Mouse (Mus musculus) liver, embryonic 11.5 days (tissue): ENCODE results near the gene Fancm. TPM values are rescaled to one million over a fixed set of nuclear protein-coding genes. Genes with fewer than 3 reads are reported as not detected.
"Not testable (repeated sequence)": the region's sequence is repeated elsewhere in the genome, so short reads cannot be mapped to it uniquely, and the experiment has no call there.

Source experiments
- ATAC-seq: fragments of 200-750 bp; cut with Nextera tagmentation; replicated peaks from 2 replicates; pipeline ENCODE4 v1.8.0; 2017; ENCODE audit warnings: moderate number of reproducible peaks, mild to moderate bottlenecking, moderate TSS enrichment, moderate library complexity; ENCODE audit not compliant: low FRiP score
- DNase-seq: peaks from one replicate; pipeline ENCODE4 v3.0.0-alpha.2; 2017; ENCODE audit warnings: low spot score
- H3K27ac ChIP-seq: fragments of 300-500 bp; sonication (generic); 2 replicates; pipeline ENCODE4 v1.5.1; 2014; ENCODE audit warnings: mild to moderate bottlenecking, low read depth, low read length, control low read depth
- H3K27me3 ChIP-seq: fragments of 300-500 bp; sonication (generic); replicated peaks from 2 replicates; pipeline ENCODE4 v1.6.1; 2014; ENCODE audit warnings: low read length, mixed read lengths; ENCODE audit not compliant: control insufficient read depth, insufficient read depth
- H3K36me3 ChIP-seq: fragments of 300-500 bp; sonication (generic); 2 replicates; pipeline ENCODE4 v1.6.1; 2014; ENCODE audit warnings: mild to moderate bottlenecking, low read length, moderate library complexity, mixed read lengths; ENCODE audit not compliant: control insufficient read depth, insufficient read depth
- H3K4me1 ChIP-seq: fragments of 300-500 bp; sonication (generic); replicated peaks from 2 replicates; pipeline ENCODE4 v1.6.1; 2014; ENCODE audit warnings: low read length, mixed read lengths; ENCODE audit not compliant: control insufficient read depth, insufficient read depth
- H3K4me2 ChIP-seq: fragments of 300-500 bp; sonication (generic); 2 replicates; pipeline ENCODE4 v1.6.1; 2014; ENCODE audit warnings: mild to moderate bottlenecking, control low read depth, moderate library complexity
- H3K4me3 ChIP-seq: fragments of 300-500 bp; sonication (generic); 2 replicates; pipeline ENCODE4 v1.5.1; 2014; ENCODE audit warnings: low read depth, low read length, control low read depth
- H3K9ac ChIP-seq: fragments of 300-500 bp; sonication (generic); 2 replicates; pipeline ENCODE4 v1.6.1; 2014; ENCODE audit warnings: low read depth, low read length, control low read depth
- H3K9me3 ChIP-seq: fragments of 300-500 bp; sonication (generic); 2 replicates; pipeline ENCODE4 v1.6.1; 2016; ENCODE audit warnings: low read length, inconsistent platforms, mixed read lengths; ENCODE audit not compliant: control insufficient read depth
- WGBS: fragments of 180-500 bp; shearing (Covaris S2); extraction: QIAGEN DNeasy Blood & Tissue Kit; methylation state at CpG from one replicate; pipeline ENCODE4 v1.1.7; 2014; 5-methylcytosine and 5-hydroxymethylcytosine counted together
- polyA plus RNA-seq: library from polyadenylated mRNA; unstranded; fragments of >200 nt; fragmentation: Nextera tagmentation; extraction: Ambion mirVana; gene quantifications from 2 replicates; pipeline ENCODE4 v1.2.1, GENCODE M21; 2014

The Fancm gene
- polyA plus RNA-seq, 1 experiment from 2014 or later = 10.9 TPM

GRCm38 (mm10) chr12:65108746-65109145 is 33.3 kb downstream of the Fancm start:
- Histone ChIP-seq H3K4me3 (no peak overlapping the region), H3K36me3 (peaks cover 22% of the 10 kb centered on the region), H3K27ac (no peak overlapping the region), H3K27me3 (no peaks in the 10 kb centered on the region), H3K4me2 (no peak overlapping the region), H3K9ac (no peak overlapping the region), H3K4me1 (no peaks in the 10 kb centered on the region), H3K9me3 (no peaks in the 10 kb centered on the region)
- 84% methylated on average over 1 of the region's 1 CpGs for WGBS
- DNase-seq (no peak), ATAC-seq (no peak)

GRCm38 (mm10) chr12:65111503-65111902 is 36.1 kb downstream of the Fancm start:
- DNase-seq = no peak
- H3K9me3 ChIP-seq = no peaks in the 10 kb centered on the region
- no peak for ATAC-seq
- H3K27ac ChIP-seq = no peak overlapping the region
- H3K36me3 ChIP-seq = peaks cover 24% of the 10 kb centered on the region
- H3K4me3 ChIP-seq = no peak overlapping the region
- no peaks in the 10 kb centered on the region for H3K4me1 ChIP-seq
- no peak overlapping the region for H3K9ac ChIP-seq
- no peaks in the 10 kb centered on the region for H3K27me3 ChIP-seq
- H3K4me2 ChIP-seq = no peak overlapping the region
- 73% methylated on average over 3 of the region's 3 CpGs for WGBS

DNA sequence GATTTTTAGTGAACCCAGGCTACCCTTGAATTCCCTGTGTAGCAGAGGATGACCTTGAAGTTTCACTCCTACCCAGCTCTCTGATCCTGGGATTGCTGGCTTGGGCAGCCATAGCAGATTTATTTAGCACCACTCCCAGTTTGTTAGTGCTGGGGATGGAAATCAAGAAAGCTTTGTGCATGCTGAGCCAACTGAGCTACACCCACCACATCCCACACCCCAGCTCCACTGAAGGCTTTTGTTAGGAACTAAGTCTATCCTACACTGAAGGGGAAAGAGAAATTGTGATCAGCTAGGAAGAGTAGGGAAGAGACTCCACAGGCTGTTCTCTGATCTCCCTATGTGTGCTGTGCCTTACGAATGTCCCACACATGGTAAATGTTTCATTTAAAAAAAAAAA is 37.4 kb downstream of the Fancm start:
- Histone ChIP-seq H3K4me3 (no peak overlapping the region), H3K27ac (no peak overlapping the region), H3K9me3 (no peaks in the 10 kb centered on the region), H3K27me3 (no peaks in the 10 kb centered on the region), H3K4me2 (no peak overlapping the region), H3K4me1 (no peaks in the 10 kb centered on the region), H3K9ac (no peak overlapping the region), H3K36me3 (peaks cover 29% of the 10 kb centered on the region)
- DNase-seq = no peak
- whole genome bisulfite sequencing = 90% methylated on average over 1 of the region's 1 CpGs
- ATAC-seq = no peak

GRCm38 (mm10) chr12:65113925-65114324 is 38.5 kb downstream of the Fancm start:
- Histone ChIP-seq H3K4me3 (no peak overlapping the region), H3K27me3 (no peaks in the 10 kb centered on the region), H3K9me3 (no peaks in the 10 kb centered on the region), H3K9ac (no peak overlapping the region), H3K4me1 (no peaks in the 10 kb centered on the region), H3K36me3 (peaks cover 34% of the 10 kb centered on the region), H3K27ac (no peak overlapping the region), H3K4me2 (no peak overlapping the region)
- WGBS = 87% methylated on average over 4 of the region's 4 CpGs
- no peak for ATAC-seq
- no peak for DNase-seq

- H3K9me3 ChIP-seq, DNase-seq, H3K4me1 ChIP-seq, H3K27ac ChIP-seq, ATAC-seq, H3K27me3 ChIP-seq, H3K4me2 ChIP-seq, H3K9ac ChIP-seq, H3K4me3 ChIP-seq: not testable (repeated sequence)
- WGBS = 95% methylated on average over 3 of the region's 3 CpGs
- H3K36me3 ChIP-seq = peaks cover 28% of the 10 kb centered on the region
Measured at GRCm38 (mm10) chr12:65114978-65115377, 39.6 kb downstream of the Fancm start.

DNA sequence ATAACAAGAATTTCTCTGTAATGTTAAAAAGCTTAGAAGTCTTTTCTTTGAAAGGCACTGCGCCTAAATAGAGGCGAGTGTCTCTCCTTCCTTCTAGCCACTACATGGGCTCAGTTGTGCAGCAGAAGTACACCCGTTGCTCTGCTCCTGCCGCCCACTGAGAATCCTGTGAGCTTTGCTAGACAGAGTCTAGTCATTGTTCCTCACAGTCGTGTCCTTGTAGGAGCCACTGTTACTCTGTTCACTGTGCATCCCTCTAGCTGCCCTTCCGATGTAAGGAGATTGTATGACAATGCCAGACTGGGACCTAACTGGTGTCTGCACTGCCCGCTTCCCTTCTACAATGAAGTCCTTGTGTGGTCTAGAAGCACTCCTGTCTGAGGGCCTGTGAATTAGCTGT is 43.6 kb downstream of the Fancm start:
- no peak overlapping the region for H3K4me2 ChIP-seq
- H3K27ac ChIP-seq = no peak overlapping the region
- H3K9me3 ChIP-seq = no peaks in the 10 kb centered on the region
- H3K4me3 ChIP-seq = no peak overlapping the region
- no peak for ATAC-seq
- no peak overlapping the region for H3K9ac ChIP-seq
- peaks cover 19% of the 10 kb centered on the region; the same call in 1 of the 2 replicates for H3K36me3 ChIP-seq
- H3K4me1 ChIP-seq = no peaks in the 10 kb centered on the region
- DNase-seq = no peak
- H3K27me3 ChIP-seq = no peaks in the 10 kb centered on the region
- 90% methylated on average over 7 of the region's 7 CpGs for WGBS

DNA sequence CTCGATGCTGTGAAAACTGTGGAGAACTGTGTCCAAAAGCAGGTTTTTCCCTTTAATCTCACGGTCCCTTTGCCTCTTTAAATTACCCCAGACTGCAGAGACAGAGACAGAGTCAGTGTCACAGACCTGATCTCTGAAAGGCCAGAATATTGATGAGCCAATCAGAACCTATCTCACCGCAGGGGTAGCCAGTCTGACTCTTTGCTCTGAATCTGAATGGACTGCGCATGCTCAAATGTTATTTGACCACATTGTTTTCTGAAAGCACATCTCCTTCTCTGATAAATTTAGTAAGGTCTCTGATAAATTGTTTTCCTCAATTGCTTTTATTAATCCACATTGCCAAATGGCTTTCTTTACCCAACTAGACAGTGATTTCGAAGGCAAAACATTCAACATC is 44.0 kb downstream of the Fancm start:
- Histone ChIP-seq H3K9me3 (no peaks in the 10 kb centered on the region), H3K27ac (no peak overlapping the region), H3K36me3 (peaks cover 18% of the 10 kb centered on the region; the same call in 1 of the 2 replicates), H3K9ac (no peak overlapping the region), H3K4me1 (no peaks in the 10 kb centered on the region), H3K4me3 (no peak overlapping the region), H3K27me3 (no peaks in the 10 kb centered on the region), H3K4me2 (no peak overlapping the region)
- 97% methylated on average over 5 of the region's 5 CpGs for WGBS
- DNase-seq (no peak), ATAC-seq (no peak)

DNA sequence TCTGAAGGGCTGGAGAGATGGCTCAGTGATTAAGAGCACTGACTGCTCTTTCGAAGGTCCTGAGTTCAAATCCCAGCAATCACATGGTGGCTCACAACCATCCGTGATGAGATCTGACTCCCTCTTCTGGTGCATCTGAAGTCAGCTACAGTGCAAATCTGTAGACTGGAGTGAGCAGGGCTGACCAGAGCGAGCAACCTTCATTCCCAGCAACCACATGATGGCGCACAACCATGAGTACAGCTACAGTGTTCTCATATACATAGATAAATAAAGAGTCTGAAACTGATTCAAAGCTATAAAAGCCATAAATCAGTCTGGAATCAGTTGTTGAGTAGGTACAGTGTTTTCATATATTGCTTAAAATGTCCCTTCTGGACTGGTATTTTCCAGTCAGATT is 60.7 kb downstream of the Fancm start:
- not testable (repeated sequence) for H3K9ac ChIP-seq, H3K4me1 ChIP-seq, ATAC-seq, H3K36me3 ChIP-seq, H3K9me3 ChIP-seq, DNase-seq, H3K27ac ChIP-seq, H3K4me3 ChIP-seq, H3K27me3 ChIP-seq, H3K4me2 ChIP-seq
- WGBS = 91% methylated on average over 4 of the region's 4 CpGs

GRCm38 (mm10) chr12:65172021-65172951 is 96.9 kb downstream of the Fancm start, which contains the start of gene Mis18bp1:
Gene Mis18bp1 (minus strand): TSS chr12:65172604.
- peak within 1 kb of the TSS; percentile 74 for H3K4me3 ChIP-seq
- H3K4me2 ChIP-seq = peak within 1 kb of the TSS; percentile 75
- peaks cover 4% of the 10 kb centered on the region; the same call in 1 of the 2 replicates for H3K36me3 ChIP-seq
- ATAC-seq = peak; percentile 97
- peak within 1 kb of the TSS; percentile 77 for H3K9ac ChIP-seq
- H3K27me3 ChIP-seq = no peaks in the 10 kb centered on the region
- DNase-seq = peak; percentile 92
- under 1% methylated on average over 70 of the region's 70 CpGs for WGBS
- H3K9me3 ChIP-seq = no peaks in the 10 kb centered on the region
- peak within 1 kb of the TSS; percentile 94 for H3K27ac ChIP-seq
- H3K4me1 ChIP-seq = peaks cover 12% of the 10 kb centered on the region
